Mouse (Mus musculus) spleen, embryonic (tissue): ENCODE results near the gene Sdhaf1.

Experiments used
- CTCF ChIA-PET: fragments of 350-600 bp; sonication (Branson Sonifier 250); formaldehyde crosslinking; loops from one replicate; lab custom pipeline; 2022; lab: Charles Lee

Gene Sdhaf1

DNA sequence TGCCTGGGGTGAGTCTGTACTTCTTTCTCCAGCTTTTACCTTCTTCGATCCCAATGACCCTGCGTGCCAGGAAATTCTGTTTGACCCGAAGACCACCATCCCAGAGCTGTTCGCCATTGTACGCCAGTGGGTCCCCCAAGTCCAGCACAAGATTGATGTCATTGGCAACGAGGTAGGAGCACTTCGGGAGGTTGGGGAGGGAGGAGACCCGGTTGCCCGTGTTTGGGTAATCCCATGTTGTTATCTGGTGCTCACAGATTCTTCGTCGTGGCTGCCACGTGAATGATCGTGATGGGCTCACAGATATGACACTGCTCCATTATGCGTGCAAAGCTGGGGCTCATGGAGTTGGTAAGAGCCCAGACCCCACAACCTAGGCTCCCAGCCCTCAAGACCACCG lies 26.9 kb downstream of the Sdhaf1 start:
- CTCF ChIA-PET = no interaction called here

DNA sequence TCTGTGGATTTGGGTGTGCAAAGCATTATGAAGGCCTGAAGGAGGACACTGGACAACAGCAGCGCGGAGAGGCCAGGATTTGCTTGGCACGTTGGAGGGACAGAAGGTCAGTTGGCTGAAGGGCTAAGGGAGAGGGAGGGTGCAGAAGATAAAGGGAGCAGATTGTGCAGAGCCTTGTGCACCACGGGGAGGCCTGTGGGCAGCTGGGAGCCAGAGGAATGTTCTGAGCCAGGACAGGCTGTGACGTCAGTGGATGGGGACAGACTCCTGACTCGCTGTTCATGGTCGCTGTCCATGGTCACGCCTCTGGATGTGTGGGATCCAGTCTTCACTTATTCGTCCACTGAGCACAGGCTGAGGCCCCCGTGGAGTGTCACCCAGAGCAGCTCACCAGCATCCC lies 28.6 kb downstream of the Sdhaf1 start:
- CTCF ChIA-PET = no interaction called here

DNA sequence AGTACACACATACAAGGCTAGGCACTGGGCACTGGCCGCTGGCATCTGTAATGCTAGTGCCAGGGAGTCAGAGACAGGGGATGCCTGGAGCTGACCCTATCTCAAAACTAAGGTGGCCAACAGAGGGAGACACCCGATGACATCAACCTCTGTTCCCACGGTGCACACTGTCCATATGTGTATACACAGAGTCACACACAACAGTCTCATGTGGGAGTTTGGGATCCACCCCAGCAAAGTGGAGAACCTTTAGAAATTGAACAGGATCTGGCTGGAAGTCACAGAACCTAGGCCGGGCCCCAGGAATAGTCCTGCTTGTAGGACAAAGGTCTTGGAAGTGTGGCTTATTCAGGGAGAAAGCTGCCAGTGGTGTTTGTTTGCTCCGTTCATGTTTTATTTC lies 29.4 kb downstream of the Sdhaf1 start:
- CTCF ChIA-PET = no interaction called here

DNA sequence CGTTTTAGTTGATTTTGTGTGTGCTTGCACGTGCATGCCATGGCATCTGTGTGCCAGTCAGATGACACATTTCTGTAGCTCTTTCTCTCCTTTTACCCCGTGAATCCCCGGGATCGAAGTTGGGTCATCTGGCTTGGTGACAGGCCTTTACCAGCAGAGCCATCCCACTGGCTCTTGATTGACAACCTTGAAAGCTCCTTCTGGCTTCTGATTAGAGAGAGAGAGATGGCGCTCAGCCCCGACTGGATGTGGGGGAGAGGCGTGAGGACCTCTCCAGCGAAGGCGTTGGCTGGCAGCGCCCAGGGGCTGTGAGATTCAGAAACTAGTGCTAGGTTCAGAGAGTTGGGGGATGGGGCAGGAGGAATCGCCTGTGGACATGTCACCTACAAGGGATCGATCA lies 29.9 kb downstream of the Sdhaf1 start:
- CTCF ChIA-PET = no interaction called here

DNA sequence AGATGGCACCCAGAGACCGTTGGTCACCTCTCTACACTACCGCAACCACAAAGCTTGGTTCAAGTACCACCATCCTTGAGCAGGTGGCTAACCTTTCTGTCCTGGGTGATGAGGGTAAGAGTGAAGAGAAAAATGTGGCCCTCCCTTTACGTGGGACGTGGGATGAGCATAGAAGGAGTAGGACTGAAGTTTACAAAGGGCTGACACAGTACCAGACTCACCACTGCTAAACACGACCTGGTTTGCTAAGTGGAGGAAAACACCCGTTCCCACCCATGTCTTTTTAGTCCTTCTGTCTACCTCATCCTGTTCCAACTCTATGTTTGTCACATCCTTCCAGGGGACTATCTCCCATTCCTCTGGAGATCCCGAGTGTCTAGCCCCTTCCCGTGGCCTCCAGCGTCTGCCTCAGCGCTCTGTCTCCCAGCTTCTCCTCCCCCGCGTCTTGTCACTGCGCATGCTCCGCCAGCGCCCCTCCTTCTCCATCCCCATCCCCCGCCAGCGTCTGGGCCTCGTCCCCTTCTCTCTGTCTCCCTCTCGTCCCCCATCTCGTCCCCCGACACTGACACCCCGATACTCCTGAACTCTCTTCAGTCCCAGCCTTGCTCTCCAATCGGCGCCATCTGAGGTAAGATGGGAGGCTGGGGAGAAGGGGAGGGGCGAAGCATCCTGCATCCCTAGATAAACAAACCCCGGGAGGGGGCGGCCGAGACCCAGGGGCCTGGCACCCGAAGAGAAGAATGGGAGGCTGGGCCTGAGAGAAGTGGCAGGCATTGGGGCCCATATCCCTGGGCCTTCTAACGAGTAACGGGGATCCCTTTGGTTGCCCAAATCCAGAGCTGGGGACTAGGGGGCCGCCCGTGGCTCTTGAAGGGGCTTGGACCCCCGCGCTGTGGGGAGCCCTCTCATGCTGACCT lies 32.2 kb downstream of the Sdhaf1 start, which contains the start of gene Clip3:
TSS of gene Clip3 (plus strand) at position 514 of the 917 bp plus-strand sequence.
- CTCF ChIA-PET = no interaction called here

DNA sequence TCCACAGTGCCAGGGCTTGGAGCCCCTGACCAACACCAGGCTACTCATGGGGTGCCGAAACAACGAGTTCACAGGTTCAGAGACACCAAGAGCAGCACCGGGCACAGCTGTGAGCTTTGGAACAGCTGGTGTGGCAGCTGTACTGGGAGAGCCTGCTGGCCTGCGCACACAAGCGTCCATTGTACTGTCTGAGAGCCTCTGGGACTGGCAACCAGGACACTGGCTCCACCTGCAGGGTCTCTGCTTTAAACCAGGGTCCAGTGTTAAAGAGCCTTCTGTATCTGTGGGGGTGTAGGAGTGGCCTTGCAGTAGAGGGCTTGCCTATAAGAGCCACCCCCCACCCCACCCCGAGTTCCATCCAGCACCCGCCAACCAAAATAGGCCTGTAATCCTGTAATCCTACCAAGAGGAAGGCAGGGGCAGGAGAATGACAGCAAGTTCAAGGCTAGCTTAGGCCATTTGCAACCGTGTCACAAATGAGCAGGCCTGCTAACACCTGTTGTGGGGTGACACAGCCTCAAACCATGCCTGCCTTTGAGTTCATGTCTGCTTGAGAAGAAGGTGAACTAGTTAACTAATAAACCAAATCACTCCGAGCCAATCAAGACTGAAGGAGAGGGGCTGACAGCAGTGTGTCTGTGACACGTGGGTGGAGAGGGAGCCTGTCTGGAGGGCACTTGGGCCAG lies 33.8 kb downstream of the Sdhaf1 start:
- CTCF ChIA-PET = no interaction called here

DNA sequence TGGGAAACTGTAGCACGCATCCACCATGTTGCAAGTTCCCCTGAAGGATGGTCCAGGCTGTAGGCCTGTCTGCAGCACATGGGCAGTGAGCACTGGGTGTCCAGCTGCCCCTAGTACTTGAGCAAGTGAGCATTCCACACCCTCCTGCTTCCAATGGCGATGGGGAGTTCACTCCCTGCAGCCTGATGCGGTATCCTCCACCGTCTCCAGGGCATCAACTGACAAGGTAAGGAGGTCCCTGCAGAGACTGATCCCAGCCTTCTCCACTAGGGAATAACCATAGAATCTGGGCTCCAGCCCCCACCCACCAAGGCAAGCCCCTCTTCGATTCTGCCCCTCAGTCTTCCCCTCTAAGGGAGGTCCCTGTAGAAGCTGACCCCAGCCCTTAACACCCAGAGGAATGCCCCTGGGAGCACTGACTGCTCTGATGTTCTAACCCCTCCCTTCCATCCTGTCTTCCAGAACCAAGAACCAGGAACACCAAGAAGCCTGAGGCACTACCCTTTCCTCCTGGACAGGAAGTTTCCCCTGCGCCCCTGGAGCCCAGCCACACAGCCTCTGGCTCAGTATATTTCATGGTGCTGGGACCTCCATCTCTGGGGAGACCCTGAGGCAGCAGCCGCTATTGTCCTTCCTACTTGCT lies 34.5 kb downstream of the Sdhaf1 start:
- CTCF ChIA-PET = no interaction called here

DNA sequence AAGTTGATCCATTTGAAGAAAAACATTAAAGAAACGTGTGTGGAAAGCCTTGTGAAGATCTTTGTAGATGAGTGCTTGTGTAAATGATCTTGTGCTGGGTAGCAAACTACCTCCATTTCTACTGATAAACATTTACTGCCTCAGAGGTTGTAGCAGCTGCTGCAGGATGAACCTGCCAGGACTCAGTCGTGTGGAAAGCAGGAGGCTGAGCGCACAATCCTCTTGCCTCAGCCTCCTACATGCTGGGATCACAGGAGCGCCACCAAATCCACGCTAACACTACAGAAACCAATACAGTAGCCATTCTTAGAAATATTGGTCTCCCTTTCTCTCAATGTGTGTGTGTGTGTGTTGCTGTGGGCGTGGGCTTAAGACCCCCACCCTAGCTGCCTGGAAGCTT lies 35.6 kb downstream of the Sdhaf1 start:
- CTCF ChIA-PET = no interaction called here

DNA sequence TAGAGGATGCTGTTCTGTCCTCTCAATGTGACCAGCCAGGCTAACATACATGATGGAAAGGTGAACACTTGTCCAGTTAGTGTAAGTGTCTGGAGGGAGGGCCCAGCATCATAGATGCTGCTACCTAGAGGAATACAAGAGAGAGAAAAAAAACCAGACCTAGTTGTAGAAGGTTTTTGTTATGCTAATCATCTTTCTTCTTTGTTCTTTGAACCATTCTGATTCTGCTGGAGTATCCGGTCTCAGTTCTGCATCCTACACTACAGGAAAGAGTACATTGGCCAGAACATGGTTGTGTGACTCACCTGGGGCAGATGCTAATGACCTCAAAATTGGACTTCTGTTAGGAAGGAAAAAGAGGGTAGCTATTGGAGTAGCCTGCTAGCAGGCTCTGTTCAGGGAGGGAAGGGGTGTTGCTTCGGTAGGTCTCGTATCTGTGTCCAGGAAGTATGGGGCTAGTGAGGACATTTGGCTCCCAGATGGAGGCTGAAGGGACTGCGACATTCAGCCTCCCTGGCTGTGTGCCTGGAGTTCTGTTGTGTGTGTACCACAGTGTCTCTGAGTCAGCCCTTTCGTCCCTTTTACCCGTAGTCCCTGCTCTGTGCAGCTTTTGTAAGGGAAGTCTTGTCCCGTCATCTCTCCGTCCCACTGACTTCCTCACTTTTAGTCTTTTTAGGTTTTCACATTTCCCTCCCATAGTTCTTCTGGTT lies 36.8 kb downstream of the Sdhaf1 start:
- CTCF ChIA-PET = no interaction called here

DNA sequence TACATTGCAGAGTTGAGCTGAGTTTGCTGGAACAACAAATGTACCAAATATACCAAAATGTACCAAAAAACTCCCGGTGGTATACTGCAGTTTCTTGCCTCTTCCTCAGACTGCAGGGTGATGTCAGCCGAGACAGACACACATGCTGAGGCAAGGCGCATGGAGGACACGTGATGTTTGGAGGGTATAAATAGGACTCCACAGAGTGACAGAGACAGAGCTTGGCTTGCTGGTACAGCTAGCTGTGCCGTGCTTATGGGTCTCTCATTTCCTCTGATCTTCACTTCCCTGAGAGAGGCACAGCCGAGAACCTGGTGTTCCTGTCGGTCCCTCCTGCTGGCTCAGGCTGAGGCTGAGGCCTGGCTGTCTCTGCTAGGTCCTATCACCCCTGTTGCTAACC lies 41.0 kb downstream of the Sdhaf1 start:
- CTCF ChIA-PET = no interaction called here

DNA sequence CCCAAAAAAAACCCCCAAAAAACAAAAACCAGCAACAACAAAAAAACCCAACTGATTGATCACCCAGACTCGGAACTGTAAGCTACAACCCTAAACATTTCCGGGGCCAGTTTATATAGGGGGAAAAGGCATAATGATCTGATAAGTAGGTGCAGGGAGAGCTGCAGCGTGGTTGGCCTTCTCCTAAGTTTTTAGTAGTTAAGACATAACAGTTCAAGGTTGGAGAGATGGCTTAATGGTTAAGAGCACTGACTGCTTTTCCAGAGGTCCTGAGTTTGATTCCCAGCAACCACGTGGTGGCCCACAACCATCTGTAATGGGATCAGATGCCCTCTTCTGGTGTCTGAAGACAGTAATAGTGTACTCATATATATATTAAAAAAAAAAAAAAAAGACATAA lies 42.2 kb downstream of the Sdhaf1 start:
- CTCF ChIA-PET = interaction anchor here (0.6 to 1.1 kb wide), 5 partner anchors 18 to 95 kb away, joined by 3 to 7 read pairs (median 3); no protein-coding TSS in a partner anchor

DNA sequence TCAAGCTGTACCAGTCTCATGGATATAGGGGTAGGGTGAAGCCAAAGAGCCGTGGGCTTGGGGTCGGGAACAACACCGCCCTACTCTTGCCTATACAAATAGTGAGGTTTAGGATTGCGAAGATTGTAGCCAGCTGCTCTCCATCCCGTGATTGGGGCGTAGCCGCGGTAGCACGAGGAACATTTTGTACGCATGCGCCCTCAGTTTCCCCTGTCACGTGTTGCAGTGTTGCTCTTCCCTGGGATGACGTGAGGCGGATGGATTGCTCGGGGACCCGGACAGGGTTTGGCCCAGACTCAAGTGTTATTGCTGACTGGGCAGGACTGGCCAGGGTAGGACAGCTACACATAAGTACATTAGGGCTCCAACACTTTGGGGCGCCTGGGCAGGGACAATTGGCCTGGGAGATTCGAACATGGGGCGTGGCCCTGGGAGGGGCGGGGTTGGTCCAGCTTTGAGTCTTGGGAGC lies 43.0 kb downstream of the Sdhaf1 start:
- CTCF ChIA-PET = interaction anchor here (0.6 kb wide), 1 partner anchor 94 kb away, joined by 3 read pairs; no protein-coding TSS in a partner anchor

DNA sequence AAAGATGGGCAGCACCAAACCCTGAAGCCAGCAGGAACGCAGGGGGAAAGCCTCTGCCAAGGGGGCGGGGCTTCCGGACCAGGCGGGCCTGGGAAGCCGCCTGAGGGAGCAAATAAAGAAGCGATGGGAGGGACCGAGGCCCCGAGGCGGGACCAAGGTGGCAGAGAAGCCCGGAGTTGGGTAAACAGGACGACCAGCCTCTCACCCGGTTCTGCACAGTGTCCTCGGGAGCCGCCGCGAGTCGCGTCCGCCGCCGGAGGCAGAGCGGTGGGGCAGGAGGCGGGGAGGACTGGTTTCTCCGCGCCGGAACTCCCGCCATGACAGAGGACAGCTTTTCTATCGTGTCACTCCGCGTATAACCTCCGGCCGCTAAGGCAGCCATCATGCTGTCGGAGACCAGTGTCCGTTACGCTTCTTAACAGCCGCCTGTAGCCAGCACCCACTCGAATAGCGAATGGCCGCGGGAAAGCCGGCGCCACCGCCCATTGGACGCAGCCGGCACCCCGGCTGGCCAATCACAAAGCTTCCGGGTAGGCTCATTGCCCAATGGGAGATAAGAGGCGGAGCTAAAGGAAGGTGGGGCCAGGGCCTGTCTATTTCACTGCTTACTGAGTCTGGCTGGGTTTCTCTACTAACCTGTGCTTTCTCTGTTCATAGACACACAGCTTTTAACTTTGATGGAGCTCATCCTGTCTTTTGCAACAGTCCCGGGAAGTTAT lies 43.6 kb downstream of the Sdhaf1 start, which contains the start of the genes Thap8 and Wdr62:
TSS of gene Thap8 (plus strand) at position 144 of the 719 bp plus-strand sequence.
TSS of gene Wdr62 (minus strand) at position 469 of the 719 bp plus-strand sequence.
- CTCF ChIA-PET = no interaction called here

DNA sequence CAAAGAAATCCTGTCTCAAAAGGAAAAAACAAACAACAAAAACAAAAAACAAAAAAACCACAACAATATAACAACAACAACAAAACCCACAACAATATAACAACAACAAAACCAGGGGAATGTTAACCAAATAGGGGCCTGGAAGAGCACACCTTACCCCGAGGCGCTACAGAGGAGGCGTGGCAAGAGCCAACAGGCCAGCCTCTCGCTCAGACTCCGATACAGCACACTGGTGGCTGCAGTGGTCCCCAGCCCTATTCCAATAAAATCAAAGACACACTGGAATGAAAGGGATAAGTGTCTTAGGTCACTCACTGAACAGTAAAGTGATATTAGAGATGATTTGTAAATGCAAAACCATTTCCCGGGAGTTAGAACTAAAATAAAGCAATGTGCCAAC lies 44.2 kb downstream of the Sdhaf1 start:
- CTCF ChIA-PET = no interaction called here

DNA sequence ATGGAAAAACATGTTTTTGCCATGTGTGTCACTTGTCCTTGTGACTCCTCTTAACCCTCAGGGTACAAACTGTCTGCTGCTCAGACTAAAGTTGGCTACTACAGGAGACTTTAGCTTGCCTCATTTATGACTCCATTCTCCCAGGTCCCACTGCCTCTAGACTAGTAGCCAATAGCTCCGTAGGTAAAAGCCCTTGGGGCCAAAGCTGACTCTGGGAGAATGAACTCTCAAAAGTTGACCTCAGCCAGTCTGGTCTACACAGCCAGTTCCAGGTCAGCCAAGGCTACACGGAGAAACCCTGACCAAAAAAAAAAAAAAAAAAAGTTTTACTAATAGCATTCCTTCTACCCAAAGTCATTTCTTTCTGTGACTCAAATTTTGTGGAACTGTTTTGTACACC lies 44.8 kb downstream of the Sdhaf1 start:
- CTCF ChIA-PET = no interaction called here

DNA sequence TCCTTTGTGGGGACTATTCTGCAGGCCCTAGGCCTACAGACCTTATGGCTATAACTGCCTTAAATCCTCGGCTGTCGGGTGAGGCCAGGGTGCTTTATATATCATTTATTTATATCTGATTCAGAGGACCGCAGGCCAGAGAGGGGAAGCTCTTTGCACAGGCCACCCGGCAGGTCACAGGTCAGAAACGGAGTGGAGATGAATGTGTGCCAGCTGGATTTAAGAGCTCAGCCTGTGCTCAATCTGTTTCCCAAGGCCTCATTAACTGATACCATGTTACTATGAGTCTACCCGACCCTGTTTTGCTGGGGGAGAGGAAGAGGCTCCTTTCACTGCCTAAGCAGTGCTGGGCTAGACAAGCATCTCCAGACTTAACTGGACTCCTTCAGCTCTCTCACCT lies 49.3 kb downstream of the Sdhaf1 start:
- CTCF ChIA-PET = no interaction called here
